Mouse (Mus musculus) hindbrain, embryonic 15.5 days (tissue): ENCODE results near the gene Anks1b. TPM values are rescaled to one million over a fixed set of nuclear protein-coding genes. Genes with fewer than 3 reads are reported as not detected.

ENCODE experiments used
- ATAC-seq: fragments of 200-750 bp; cut with Nextera tagmentation; 2 replicates; pipeline ENCODE4 v1.8.0; 2017; ENCODE audit warnings: low read depth, moderate number of reproducible peaks, moderate TSS enrichment; ENCODE audit not compliant: low FRiP score
- H3K27ac ChIP-seq: fragments of 300-500 bp; sonication (generic); replicated peaks from 2 replicates; pipeline ENCODE4 v1.5.1; 2015; ENCODE audit warnings: mild to moderate bottlenecking, inconsistent platforms
- H3K27me3 ChIP-seq: fragments of 300-500 bp; sonication (generic); 2 replicates; pipeline ENCODE4 v1.6.1; 2015; ENCODE audit warnings: control low read depth, inconsistent platforms
- H3K36me3 ChIP-seq: fragments of 300-500 bp; sonication (generic); 2 replicates; pipeline ENCODE4 v1.6.1; 2015; ENCODE audit warnings: control low read depth, inconsistent platforms
- H3K4me1 ChIP-seq: fragments of 300-500 bp; sonication (generic); replicated peaks from 2 replicates; pipeline ENCODE4 v1.6.1; 2015; ENCODE audit warnings: control low read depth, inconsistent platforms
- H3K4me2 ChIP-seq: fragments of 300-500 bp; sonication (generic); 2 replicates; pipeline ENCODE4 v1.6.1; 2015; ENCODE audit warnings: moderate library complexity, mild to moderate bottlenecking, inconsistent platforms
- H3K4me3 ChIP-seq: fragments of 300-500 bp; sonication (generic); 2 replicates; pipeline ENCODE4 v1.5.1; 2015; ENCODE audit warnings: mild to moderate bottlenecking, inconsistent platforms
- H3K9ac ChIP-seq: fragments of 300-500 bp; sonication (generic); 2 replicates; pipeline ENCODE4 v1.6.1; 2015; ENCODE audit warnings: inconsistent platforms
- H3K9me3 ChIP-seq: fragments of 300-500 bp; sonication (generic); 2 replicates; pipeline ENCODE4 v1.6.1; 2016; ENCODE audit warnings: control low read depth, inconsistent platforms
- WGBS: fragments of 180-500 bp; shearing (Covaris S2); methylation state at CpG from one replicate; pipeline ENCODE4 v1.1.7; 2015; 5-methylcytosine and 5-hydroxymethylcytosine counted together
- polyA plus RNA-seq: library from polyadenylated mRNA; unstranded; fragments of >200 nt; fragmentation: Nextera tagmentation; extraction: Ambion mirVana; gene quantifications from 2 replicates; pipeline ENCODE4 v1.2.1, GENCODE M21; 2015

Anks1b gene
- polyA plus RNA-seq, result 78.9 and 85.2 TPM in 2 replicates

- H3K27ac ChIP-seq, result peak within 1 kb of the TSS; percentile 98
- H3K4me2 ChIP-seq, result peak within 1 kb of the TSS; percentile 60
- H3K36me3 ChIP-seq, result no peaks in the 10 kb centered on the region
- H3K4me1 ChIP-seq, result peaks cover 19% of the 10 kb centered on the region
- peak within 1 kb of the TSS; percentile 97 for H3K4me3 ChIP-seq
- under 1% methylated on average over 44 of the region's 48 CpGs for WGBS
- H3K27me3 ChIP-seq, result no peaks in the 10 kb centered on the region
- peak within 1 kb of the TSS; percentile 96 for H3K9ac ChIP-seq
- no peaks in the 10 kb centered on the region for H3K9me3 ChIP-seq
- ATAC-seq, result peak; percentile 86
Observed at GRCm38 (mm10) chr10:89873146-89873950, at the start of gene Anks1b. Gene Anks1b (plus strand): TSS chr10:89873509.

- no peak overlapping the region for H3K27ac ChIP-seq
- H3K4me2 ChIP-seq, result no peak overlapping the region
- WGBS, result 38% methylated on average over 2 of the region's 2 CpGs
Observed at GRCm38 (mm10) chr10:89823906-89824305, 49.4 kb upstream of the Anks1b start.

GRCm38 (mm10) chr10:89826896-89827295 lies 46.4 kb upstream of the Anks1b start:
- ATAC-seq, result no peak
- Histone ChIP-seq H3K27me3 (no peaks in the 10 kb centered on the region), H3K27ac (no peak overlapping the region), H3K4me1 (no peaks in the 10 kb centered on the region), H3K9ac (no peak overlapping the region), H3K4me2 (no peak overlapping the region), H3K4me3 (no peak overlapping the region), H3K36me3 (no peaks in the 10 kb centered on the region), H3K9me3 (no peaks in the 10 kb centered on the region)
- 60% methylated on average over 3 of the region's 3 CpGs for WGBS

More at GRCm38 (mm10) chr10:89823906-89824305, 49.4 kb upstream of the Anks1b start:
- peak; percentile 54; the same call in 1 of the 2 replicates for ATAC-seq
- H3K4me1 ChIP-seq, result no peaks in the 10 kb centered on the region
- H3K27me3 ChIP-seq, result no peaks in the 10 kb centered on the region
- no peak overlapping the region for H3K9ac ChIP-seq
- H3K4me3 ChIP-seq, result no peak overlapping the region
- peaks cover 6% of the 10 kb centered on the region; the same call in 1 of the 2 replicates for H3K36me3 ChIP-seq
- H3K9me3 ChIP-seq, result no peaks in the 10 kb centered on the region

GRCm38 (mm10) chr10:89832334-89832733 lies 41.0 kb upstream of the Anks1b start:
- Histone ChIP-seq H3K4me1 (no peaks in the 10 kb centered on the region), H3K27me3 (no peaks in the 10 kb centered on the region), H3K36me3 (no peaks in the 10 kb centered on the region), H3K9me3 (no peaks in the 10 kb centered on the region), H3K27ac (no peak overlapping the region), H3K4me2 (no peak overlapping the region), H3K9ac (no peak overlapping the region), H3K4me3 (no peak overlapping the region)
- 76% methylated on average over 4 of the region's 4 CpGs for WGBS
- no peak for ATAC-seq

GRCm38 (mm10) chr10:89833166-89833565 lies 40.1 kb upstream of the Anks1b start:
- H3K4me1 ChIP-seq, result no peaks in the 10 kb centered on the region
- 88% methylated on average over 10 of the region's 10 CpGs for WGBS
- H3K4me3 ChIP-seq, result no peak overlapping the region
- no peaks in the 10 kb centered on the region for H3K36me3 ChIP-seq
- no peak overlapping the region for H3K27ac ChIP-seq
- no peaks in the 10 kb centered on the region for H3K9me3 ChIP-seq
- H3K27me3 ChIP-seq, result no peaks in the 10 kb centered on the region
- ATAC-seq, result no peak
- H3K9ac ChIP-seq, result no peak overlapping the region
- no peak overlapping the region for H3K4me2 ChIP-seq

GRCm38 (mm10) chr10:89837476-89837875 lies 35.8 kb upstream of the Anks1b start:
- H3K9me3 ChIP-seq, result no peaks in the 10 kb centered on the region
- no peak overlapping the region for H3K27ac ChIP-seq
- 46% methylated on average over 3 of the region's 3 CpGs for WGBS
- no peak overlapping the region for H3K9ac ChIP-seq
- no peaks in the 10 kb centered on the region for H3K4me1 ChIP-seq
- H3K4me2 ChIP-seq, result no peak overlapping the region
- no peaks in the 10 kb centered on the region for H3K27me3 ChIP-seq
- ATAC-seq, result no peak
- H3K4me3 ChIP-seq, result no peak overlapping the region
- no peaks in the 10 kb centered on the region for H3K36me3 ChIP-seq

GRCm38 (mm10) chr10:89838834-89839233 lies 34.5 kb upstream of the Anks1b start:
- no peak overlapping the region for H3K4me3 ChIP-seq
- no peak overlapping the region for H3K9ac ChIP-seq
- no peaks in the 10 kb centered on the region for H3K36me3 ChIP-seq
- no peak overlapping the region for H3K4me2 ChIP-seq
- no peaks in the 10 kb centered on the region for H3K9me3 ChIP-seq
- H3K4me1 ChIP-seq, result no peaks in the 10 kb centered on the region
- 82% methylated on average over 3 of the region's 3 CpGs for whole genome bisulfite sequencing
- H3K27ac ChIP-seq, result no peak overlapping the region
- H3K27me3 ChIP-seq, result no peaks in the 10 kb centered on the region
- no peak for ATAC-seq

GRCm38 (mm10) chr10:89850951-89851350 lies 22.4 kb upstream of the Anks1b start:
- Histone ChIP-seq H3K27me3 (no peaks in the 10 kb centered on the region), H3K4me2 (no peak overlapping the region), H3K27ac (no peak overlapping the region), H3K4me3 (no peak overlapping the region), H3K9me3 (no peaks in the 10 kb centered on the region), H3K9ac (no peak overlapping the region), H3K4me1 (no peaks in the 10 kb centered on the region), H3K36me3 (no peaks in the 10 kb centered on the region)
- no peak for ATAC-seq
- WGBS, result 94% methylated on average over 6 of the region's 6 CpGs

GRCm38 (mm10) chr10:89855251-89855875 lies 17.9 kb upstream of the Anks1b start:
- no peak overlapping the region for H3K9ac ChIP-seq
- WGBS, result 83% methylated on average over 5 of the region's 5 CpGs

GRCm38 (mm10) chr10:89856286-89856685 lies 17.0 kb upstream of the Anks1b start:
- WGBS, result 89% methylated on average over 7 of the region's 7 CpGs
- no peak overlapping the region for H3K27ac ChIP-seq
- no peak overlapping the region for H3K4me2 ChIP-seq
- H3K36me3 ChIP-seq, result no peaks in the 10 kb centered on the region
- H3K4me3 ChIP-seq, result no peak overlapping the region
- ATAC-seq, result no peak
- H3K4me1 ChIP-seq, result no peaks in the 10 kb centered on the region
- H3K9me3 ChIP-seq, result no peaks in the 10 kb centered on the region
- no peaks in the 10 kb centered on the region for H3K27me3 ChIP-seq
- no peak overlapping the region for H3K9ac ChIP-seq

More at GRCm38 (mm10) chr10:89855251-89855875, 17.9 kb upstream of the Anks1b start:
- Histone ChIP-seq H3K27me3 (no peaks in the 10 kb centered on the region), H3K9me3 (no peaks in the 10 kb centered on the region), H3K36me3 (no peaks in the 10 kb centered on the region), H3K27ac (no peak overlapping the region), H3K4me3 (no peak overlapping the region), H3K4me1 (no peaks in the 10 kb centered on the region), H3K4me2 (no peak overlapping the region)
- no peak for ATAC-seq

- Histone ChIP-seq H3K9me3 (no peaks in the 10 kb centered on the region), H3K4me2 (no peak overlapping the region), H3K4me3 (no peak overlapping the region), H3K27me3 (no peaks in the 10 kb centered on the region), H3K4me1 (peaks cover 8% of the 10 kb centered on the region; the same call in 1 of the 2 replicates), H3K36me3 (no peaks in the 10 kb centered on the region), H3K27ac (no peak overlapping the region), H3K9ac (no peak overlapping the region)
- 89% methylated on average over 4 of the region's 4 CpGs for WGBS
- ATAC-seq, result no peak
Observed at GRCm38 (mm10) chr10:89868211-89868610, 5.1 kb upstream of the Anks1b start.

GRCm38 (mm10) chr10:89868836-89869235 lies 4.5 kb upstream of the Anks1b start:
- no peaks in the 10 kb centered on the region for H3K9me3 ChIP-seq
- H3K27ac ChIP-seq, result no peak overlapping the region
- H3K4me3 ChIP-seq, result no peak overlapping the region
- no peak for ATAC-seq
- no peaks in the 10 kb centered on the region for H3K27me3 ChIP-seq
- H3K9ac ChIP-seq, result no peak overlapping the region
- 81% methylated on average over 3 of the region's 3 CpGs for WGBS
- peaks cover 8% of the 10 kb centered on the region; the same call in 1 of the 2 replicates for H3K4me1 ChIP-seq
- no peak overlapping the region for H3K4me2 ChIP-seq
- no peaks in the 10 kb centered on the region for H3K36me3 ChIP-seq
